Mouse (Mus musculus) layer of hippocampus, postnatal 36 days (tissue): ENCODE results near the gene Rabac1. TPM values are rescaled to one million over a fixed set of nuclear protein-coding genes. Genes with fewer than 3 reads are reported as not detected.

Source experiments
- microRNA-seq, 2 experiments: library from miRNA; unstranded; fragments of <30 nt; microRNA quantifications; one replicate each; pipeline ENCODE4 v1.2.0; 2021
- total RNA-seq, 2 experiments: library from RNA; stranded (reverse); gene quantifications; 2 replicates each; pipeline ENCODE4 v1.2.3; 2021

The Rabac1 gene
- total RNA-seq, 2 experiments from 2014 or later = 267 to 288 TPM

Small RNA genes within 50 kb of the gene (microRNA-seq; reads per million reads assigned to microRNA genes)
- gene Mir7046 (5.7 to 11.2 reads per million in 2 experiments), gene Mir7047 (52.3 to 59.1 reads per million in 2 experiments)

Other genes starting within 250 kb of the Rabac1 start
- gene Gm4763, start 245.8 kb downstream of the Rabac1 start, total RNA-seq = not detected
- gene Cd177, start 212.4 kb downstream of the Rabac1 start, total RNA-seq = not detected
- not detected for gene Ceacam10, start 195.5 kb downstream of the Rabac1 start, total RNA-seq
- not detected for gene Gm9844, start 110.5 kb downstream of the Rabac1 start, total RNA-seq
- not detected for gene Lypd4, start 102.8 kb downstream of the Rabac1 start, total RNA-seq
- gene Dmrtc2, start 102.7 kb downstream of the Rabac1 start, total RNA-seq = not detected
- 100 to 1,000 TPM; 490 to 494 TPM for gene Rps19, start 88.4 kb downstream of the Rabac1 start, total RNA-seq
- gene Cd79a, start 75.4 kb downstream of the Rabac1 start, total RNA-seq = under 1 TPM in 1 of 2 experiments, not detected in 1; 0.43 TPM
- gene Arhgef1, start 69.8 kb downstream of the Rabac1 start, total RNA-seq = 10 to 100 TPM; 81.1 to 86.9 TPM
- gene Gm4881, start 28.3 kb downstream of the Rabac1 start, total RNA-seq = not detected
- gene Atp1a3, start 33.2 kb upstream of the Rabac1 start, total RNA-seq = 1,000 to 10,000 TPM; 2,432 to 2,476 TPM
- 100 to 1,000 TPM; 234 to 242 TPM for gene Grik5, start 99.6 kb upstream of the Rabac1 start, total RNA-seq
- 10 to 100 TPM; 28.4 to 30.0 TPM for gene Zfp574, start 99.8 kb upstream of the Rabac1 start, total RNA-seq
- gene Pou2f2, start 207.0 kb upstream of the Rabac1 start, total RNA-seq = 1 to 10 TPM; 9.4 to 9.6 TPM
- 10 to 100 TPM; 26.1 to 28.0 TPM for gene Dedd2, start 247.9 kb upstream of the Rabac1 start, total RNA-seq
- gene Zfp526, start 248.7 kb upstream of the Rabac1 start, total RNA-seq = 10 to 100 TPM; 11.6 to 12.5 TPM